11 mouse cellular contexts compared by ENCODE assay signal in genomic region chr3:134014805-134015204, GRCm38 (mm10).
DNase-seq lines count a peak whose midpoint lies in the region; ATAC-seq lines count a peak whose summit lies in the region.
"Had no signal": no experiment of that assay in that cellular context is flagged by ENCODE, and none has a peak within 500 bp of the region (broad histone marks: within the 10 kb centered on the region; RNA-seq: fewer than 3 reads in every experiment).

No protein-coding gene starts in this region.

- no peak overlapping the region for H3K27ac ChIP-seq in heart, embryonic 13.5 days (replicated peaks)
- no peak overlapping the region for H3K27ac ChIP-seq in hindbrain, embryonic 11.5 days (ENCODE audit: low read depth, low read length)
- H3K27ac ChIP-seq in midbrain, embryonic 14.5 days (replicated peaks; ENCODE audit: low read depth, low read length) = 0 out of 2 replicates have a peak overlapping the region, but pooled peaks have one; percentile 2
- H3K27ac ChIP-seq: kidney, postnatal 0 days had no signal

- no peak for DNase-seq in heart, postnatal 10 days
- DNase-seq in brain, adult 2 months (ENCODE audit: low read depth, low spot score) = peak; percentile 36
- peak; percentile 44 for DNase-seq in hindbrain, embryonic 11.5 days (ENCODE audit: low spot score)
- DNase-seq in midbrain, embryonic 14.5 days = peak; percentile 63
- DNase-seq in lung, postnatal 4 days = no peak
- no peak for DNase-seq in cerebellum, adult 9-10 months
- DNase-seq in adrenal gland, adult 2 months = no peak
- DNase-seq: thymus, adult 2 months had no signal

- no peak overlapping the region for H3K4me2 ChIP-seq in heart, embryonic 13.5 days
- no peak overlapping the region for H3K4me2 ChIP-seq in hindbrain, embryonic 11.5 days (replicated peaks; ENCODE audit: low read depth, low read length)
- H3K4me2 ChIP-seq in midbrain, embryonic 14.5 days (ENCODE audit: low read length) = no peak overlapping the region

- H3K36me3 ChIP-seq in heart, embryonic 13.5 days = no peaks in the 10 kb centered on the region
- H3K36me3 ChIP-seq in hindbrain, embryonic 11.5 days (ENCODE audit: control insufficient read depth, insufficient read depth, low read length) = no peaks in the 10 kb centered on the region
- no peaks in the 10 kb centered on the region for H3K36me3 ChIP-seq in midbrain, embryonic 14.5 days (ENCODE audit: control insufficient read depth, insufficient read depth, low read length)

- no peaks in the 10 kb centered on the region for H3K27me3 ChIP-seq in heart, embryonic 13.5 days (replicated peaks)
- H3K27me3 ChIP-seq in hindbrain, embryonic 11.5 days (ENCODE audit: control insufficient read depth, insufficient read depth, low read length) = no peaks in the 10 kb centered on the region
- H3K27me3 ChIP-seq in midbrain, embryonic 14.5 days (ENCODE audit: control insufficient read depth, insufficient read depth, low read length) = no peaks in the 10 kb centered on the region
- H3K27me3 ChIP-seq: megakaryocyte, embryonic 14.5 days had no signal

- no peaks in the 10 kb centered on the region for H3K9me3 ChIP-seq in heart, embryonic 13.5 days
- H3K9me3 ChIP-seq in hindbrain, embryonic 11.5 days (ENCODE audit: control insufficient read depth, low read length) = no peaks in the 10 kb centered on the region
- H3K9me3 ChIP-seq in midbrain, embryonic 14.5 days (ENCODE audit: control insufficient read depth, low read length) = no peaks in the 10 kb centered on the region
- H3K9me3 ChIP-seq: megakaryocyte, embryonic 14.5 days had no signal

- intact Hi-C loops in heart, postnatal 10 days (cut with DNase I) = no loop called here

- no peak overlapping the region for H3K4me3 ChIP-seq in heart, embryonic 13.5 days
- no peak overlapping the region for H3K4me3 ChIP-seq in hindbrain, embryonic 11.5 days (ENCODE audit: low read depth, low read length)
- H3K4me3 ChIP-seq in midbrain, embryonic 14.5 days (replicated peaks; ENCODE audit: low read depth, low read length) = no peak overlapping the region
- H3K4me3 ChIP-seq: megakaryocyte, embryonic 14.5 days had no signal

- peak; percentile 58; the same call in 1 of the 2 replicates for ATAC-seq in heart, embryonic 13.5 days (ENCODE audit: extremely low read depth, insufficient number of reproducible peaks, low FRiP score, low TSS enrichment)
- peak; percentile 84 for ATAC-seq in hindbrain, embryonic 11.5 days (ENCODE audit: low FRiP score)
- ATAC-seq in midbrain, embryonic 14.5 days (ENCODE audit: low FRiP score, low TSS enrichment) = peak; percentile 76

- no peak overlapping the region for H3K9ac ChIP-seq in heart, embryonic 13.5 days
- no peak overlapping the region for H3K9ac ChIP-seq in hindbrain, embryonic 11.5 days (ENCODE audit: low read depth, low read length)
- H3K9ac ChIP-seq in midbrain, embryonic 14.5 days (replicated peaks; ENCODE audit: low read length) = no peak overlapping the region

- H3K4me1 ChIP-seq in heart, embryonic 13.5 days = 0 out of 2 replicates have a peak, but pooled peaks cover 4% of the 10 kb centered on the region
- H3K4me1 ChIP-seq in hindbrain, embryonic 11.5 days (replicated peaks; ENCODE audit: control insufficient read depth, insufficient read depth, low read length) = no peaks in the 10 kb centered on the region
- no peaks in the 10 kb centered on the region for H3K4me1 ChIP-seq in midbrain, embryonic 14.5 days (ENCODE audit: control insufficient read depth, insufficient read depth, low read length)
- H3K4me1 ChIP-seq: megakaryocyte, embryonic 14.5 days had no signal

- 49% methylated on average over 2 of the region's 2 CpGs for WGBS in heart, embryonic 13.5 days
- WGBS in hindbrain, embryonic 11.5 days = 48% methylated on average over 2 of the region's 2 CpGs
- WGBS in midbrain, embryonic 14.5 days = 45% methylated on average over 2 of the region's 2 CpGs

Comparison
In these comparisons a context has a peak if more than half of its experiments do, and no peak if none do; other contexts are left out.
1. DNase-seq: peak in brain, adult 2 months (single experiment), hindbrain, embryonic 11.5 days (single experiment) and midbrain, embryonic 14.5 days (single experiment); none in heart, postnatal 10 days (0 of 2), lung, postnatal 4 days (0 of 2), cerebellum, adult 9-10 months (single experiment) and adrenal gland, adult 2 months (single experiment).
2. Peak in every context shown above with its lines, with median percentiles within 50 percentile points of each other: ATAC-seq.